Mouse (Mus musculus): ENCODE data around the gene Rrp1.

DNA sequence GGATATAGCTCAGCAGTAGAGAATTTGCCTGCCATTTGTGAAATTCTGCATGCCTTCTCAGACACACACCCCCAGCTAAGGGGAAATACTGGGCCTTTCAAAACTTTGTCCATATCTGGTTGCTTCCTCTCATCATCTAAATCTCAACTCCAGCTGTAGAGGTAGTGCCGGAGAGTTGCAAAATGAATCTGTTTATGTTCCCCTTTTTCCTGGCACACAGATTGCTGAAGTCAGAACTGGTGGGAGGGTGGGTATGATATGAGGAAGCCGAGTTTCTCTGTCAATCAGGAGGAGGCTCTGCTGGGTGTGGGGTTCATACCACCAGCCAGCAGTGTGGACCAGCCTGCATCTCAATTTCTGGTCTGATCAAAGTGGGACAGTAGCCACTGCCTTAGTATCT lies 48.7 kb downstream of the Rrp1 start:
- TF ChIP-seq POLR2A (IDR thresholded peaks at IDR 0.05; ENCODE audit: low read depth, low read length) (no peak), CTCF (IDR thresholded peaks at IDR 0.05; ENCODE audit: extremely low read depth, insufficient read length, insufficient replicate concordance, low read depth, low read length) (no peak)
